Mouse (Mus musculus): ENCODE results near the gene Glcci1. TPM values are rescaled to one million over a fixed set of nuclear protein-coding genes. Genes with fewer than 3 reads are reported as not detected.

Gene Glcci1
- polyA plus RNA-seq, 2 experiments: 1.2 to 1.5 TPM

DNA sequence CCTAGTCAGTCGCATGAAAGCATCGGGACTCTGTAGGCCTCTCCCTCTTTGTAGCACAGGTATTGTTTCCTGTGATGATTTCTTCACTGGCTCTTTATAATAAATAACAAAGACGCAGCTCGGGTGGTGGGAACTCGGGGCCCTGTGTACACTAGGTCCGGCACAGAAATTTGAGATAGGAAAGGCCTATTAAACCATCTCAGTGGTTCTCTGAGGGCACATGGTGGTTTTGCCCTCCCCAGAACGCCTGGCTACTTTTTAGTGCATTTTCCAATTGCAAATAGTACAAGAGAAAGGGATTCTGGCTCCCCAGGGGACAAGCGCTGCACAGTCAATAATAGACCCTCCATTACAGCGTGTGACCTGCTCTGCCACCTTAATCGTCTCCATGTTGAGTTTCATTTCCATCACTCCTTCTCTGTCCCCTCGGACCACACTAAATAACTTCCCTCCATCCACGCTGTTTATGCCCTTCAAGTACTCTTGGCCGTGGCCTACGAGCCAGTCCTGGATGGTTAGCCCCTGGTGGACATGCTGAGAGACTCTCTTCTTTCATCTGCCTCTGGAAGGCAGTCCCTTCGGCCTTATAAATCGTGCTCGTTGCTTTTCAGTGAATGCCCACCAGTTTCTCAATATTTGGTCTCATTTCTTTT, 22.9 kb upstream of the Glcci1 start:
- Histone ChIP-seq H3K4me2 (ENCODE audit: low read depth) (peak overlapping the region; percentile 56), H3K36me3 (replicated peaks; ENCODE audit: control insufficient read depth, insufficient read depth, low read depth) (no peaks in the 10 kb centered on the region), H3K9ac (replicated peaks) (peak overlapping the region; percentile 21; the same call in 1 of the 2 replicates), H3K9me3 (ENCODE audit: control insufficient read depth, low read length) (no peaks in the 10 kb centered on the region), H3K4me3 (ENCODE audit: insufficient read depth in 1 of 2, low read depth in 2 of 2, low read length in 2 of 2) (no peak overlapping the region), H3K27ac (peak overlapping the region; percentile 69), H3K4me1 (replicated peaks; ENCODE audit: control insufficient read depth in 2 of 2, insufficient read depth in 2 of 2, low read length in 1 of 2) (peaks cover 27 to 35% of the 10 kb centered on the region in 2 experiments), H3K27me3 (ENCODE audit: control insufficient read depth, insufficient read depth, low read length) (no peaks in the 10 kb centered on the region)
- WGBS (ENCODE audit: insufficient replicate concordance): 81% methylated on average over 17 of the region's 17 CpGs
- TF ChIP-seq CTCF (IDR thresholded peaks at IDR 0.05; ENCODE audit: low read depth): no peak
- no peak for TF ChIP-seq EP300 (IDR thresholded peaks at IDR 0.05; ENCODE audit: low read depth)
- ATAC-seq (ENCODE audit: insufficient read depth): no peak
- DNase-seq (ENCODE audit: low read depth in 3 of 3, low spot score in 3 of 3): no peak

DNA sequence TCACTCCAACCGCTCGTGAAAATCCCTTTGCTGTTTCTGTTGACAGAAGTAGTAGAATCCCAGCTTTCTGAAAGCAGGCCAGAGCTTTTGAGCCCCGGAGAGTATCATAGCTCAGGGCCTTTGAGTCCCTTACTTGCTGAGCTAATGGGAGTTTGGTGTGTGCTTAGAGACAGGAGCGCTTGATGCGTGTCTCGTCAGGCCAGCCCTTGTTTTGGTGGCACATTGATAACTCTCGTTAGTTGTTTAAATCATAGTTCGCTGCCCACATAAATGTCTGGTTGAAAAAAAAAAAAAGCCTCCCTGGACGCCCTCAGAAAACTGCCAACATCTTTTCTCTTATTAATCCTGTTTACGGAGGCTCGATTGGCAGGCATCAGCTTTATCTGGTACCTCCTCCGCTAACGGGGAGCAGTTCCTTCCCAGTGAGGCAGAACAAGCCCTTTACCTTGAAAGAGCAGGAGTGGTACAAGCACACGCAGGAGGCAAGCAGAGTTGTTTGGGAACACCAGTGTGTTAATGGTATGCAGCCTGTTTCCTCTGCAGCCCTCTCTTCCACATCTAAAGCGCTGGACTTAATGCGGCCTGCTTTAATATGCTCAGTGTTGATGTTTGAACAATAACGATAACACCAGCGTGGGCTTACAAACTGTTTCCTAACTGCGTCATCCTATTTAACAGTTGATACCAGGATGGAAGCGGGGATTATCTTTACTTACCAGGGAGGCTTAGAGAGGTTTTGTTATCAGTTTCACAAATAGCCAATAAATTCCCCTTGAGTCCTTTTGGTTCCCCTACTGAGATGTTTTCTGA, 22.2 kb upstream of the Glcci1 start:
- no peaks in the 10 kb centered on the region for H3K9me3 ChIP-seq (ENCODE audit: control insufficient read depth, low read length)
- peak overlapping the region; percentile 21 for H3K9ac ChIP-seq (replicated peaks)
- 22% methylated on average over 20 of the region's 20 CpGs for WGBS (ENCODE audit: insufficient replicate concordance)
- peak overlapping the region; percentile 56 for H3K4me2 ChIP-seq (ENCODE audit: low read depth)
- no peaks in the 10 kb centered on the region for H3K27me3 ChIP-seq (ENCODE audit: control insufficient read depth, insufficient read depth, low read length)
- TF ChIP-seq CTCF (IDR thresholded peaks at IDR 0.05; ENCODE audit: low read depth) (no peak), EP300 (IDR thresholded peaks at IDR 0.05; ENCODE audit: low read depth) (peak; percentile 95)
- H3K4me1 ChIP-seq (replicated peaks; ENCODE audit: control insufficient read depth in 2 of 2, insufficient read depth in 2 of 2, low read length in 1 of 2): peaks cover 27 to 35% of the 10 kb centered on the region in 2 experiments
- H3K4me3 ChIP-seq (ENCODE audit: insufficient read depth in 1 of 2, low read depth in 2 of 2, low read length in 2 of 2): peak overlapping the region; percentile 14 to 53
- peak overlapping the region; percentile 69 for H3K27ac ChIP-seq
- ATAC-seq (ENCODE audit: insufficient read depth) (peak; percentile 87), DNase-seq (ENCODE audit: low read depth in 3 of 3, low spot score in 3 of 3) (peak; percentile 66 to 81 (median 73))
- H3K36me3 ChIP-seq (replicated peaks; ENCODE audit: control insufficient read depth, insufficient read depth, low read depth): no peaks in the 10 kb centered on the region

DNA sequence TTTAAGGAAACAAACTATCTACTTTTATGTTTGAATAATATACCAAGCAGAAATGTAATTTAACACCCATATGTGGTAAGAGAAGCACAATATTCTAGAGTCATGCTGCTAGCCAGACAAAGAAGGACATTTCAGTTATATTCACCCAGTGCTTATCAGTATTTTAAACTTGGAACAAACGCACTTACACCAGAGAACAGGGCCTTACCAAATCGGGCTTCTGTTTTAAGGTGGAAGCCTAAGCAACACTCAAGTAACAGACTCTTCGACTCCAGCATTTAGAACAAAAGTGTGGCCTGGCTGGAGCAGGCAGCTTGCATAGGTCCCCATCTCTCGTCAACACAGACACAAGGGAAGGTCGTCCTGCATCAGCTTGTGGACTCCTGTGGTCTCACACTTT, 21.2 kb upstream of the Glcci1 start:
- peak overlapping the region; percentile 56 for H3K4me2 ChIP-seq (ENCODE audit: low read depth)
- H3K27ac ChIP-seq: peak overlapping the region; percentile 69

DNA sequence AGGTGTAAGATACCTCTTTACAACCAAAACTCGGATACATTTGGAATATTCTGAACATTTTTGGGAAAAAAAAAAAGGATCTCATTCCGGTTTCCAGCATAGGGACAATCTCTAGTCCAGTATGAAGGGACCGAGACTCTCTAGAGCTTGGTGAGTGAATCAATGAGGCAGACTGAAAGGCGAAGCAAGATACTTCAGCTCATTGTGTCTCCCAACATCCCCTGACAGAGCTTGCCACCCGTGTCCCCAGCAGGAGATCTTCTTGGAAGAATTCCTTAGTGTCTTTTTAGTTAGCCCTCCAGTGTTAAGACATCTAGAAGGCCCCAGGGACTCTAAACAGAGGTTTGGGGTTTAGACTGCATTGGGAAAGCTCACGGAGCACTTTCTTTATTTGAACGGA, 20.1 kb upstream of the Glcci1 start:
- H3K27me3 ChIP-seq (ENCODE audit: control insufficient read depth, insufficient read depth, low read length): no peaks in the 10 kb centered on the region
- no peaks in the 10 kb centered on the region for H3K9me3 ChIP-seq (ENCODE audit: control insufficient read depth, low read length)
- DNase-seq (ENCODE audit: low read depth in 3 of 3, low spot score in 3 of 3): no peak
- no peaks in the 10 kb centered on the region for H3K36me3 ChIP-seq (replicated peaks; ENCODE audit: control insufficient read depth, insufficient read depth, low read depth)
- no peak for TF ChIP-seq CTCF (IDR thresholded peaks at IDR 0.05; ENCODE audit: low read depth)
- no peak for TF ChIP-seq EP300 (IDR thresholded peaks at IDR 0.05; ENCODE audit: low read depth)
- ATAC-seq (ENCODE audit: insufficient read depth): no peak
- WGBS (ENCODE audit: insufficient replicate concordance): 78% methylated on average over 7 of the region's 7 CpGs
- no peak overlapping the region for H3K27ac ChIP-seq
- H3K4me2 ChIP-seq (ENCODE audit: low read depth): no peak overlapping the region
- peaks cover 27 to 35% of the 10 kb centered on the region in 2 experiments for H3K4me1 ChIP-seq (replicated peaks; ENCODE audit: control insufficient read depth in 2 of 2, insufficient read depth in 2 of 2, low read length in 1 of 2)
- H3K4me3 ChIP-seq (ENCODE audit: insufficient read depth in 1 of 2, low read depth in 2 of 2, low read length in 2 of 2): no peak overlapping the region
- H3K9ac ChIP-seq (replicated peaks): no peak overlapping the region

More for the DNA sequence above, 21.2 kb upstream of the Glcci1 start:
- H3K27me3 ChIP-seq (ENCODE audit: control insufficient read depth, insufficient read depth, low read length): no peaks in the 10 kb centered on the region
- ATAC-seq (ENCODE audit: insufficient read depth): no peak
- H3K9me3 ChIP-seq (ENCODE audit: control insufficient read depth, low read length): no peaks in the 10 kb centered on the region
- H3K36me3 ChIP-seq (replicated peaks; ENCODE audit: control insufficient read depth, insufficient read depth, low read depth): no peaks in the 10 kb centered on the region
- TF ChIP-seq CTCF (IDR thresholded peaks at IDR 0.05; ENCODE audit: low read depth): no peak
- TF ChIP-seq EP300 (IDR thresholded peaks at IDR 0.05; ENCODE audit: low read depth): no peak
- H3K4me3 ChIP-seq (ENCODE audit: insufficient read depth in 1 of 2, low read depth in 2 of 2, low read length in 2 of 2): no peak overlapping the region
- no peak for DNase-seq (ENCODE audit: low read depth in 3 of 3, low spot score in 3 of 3)
- peaks cover 27 to 35% of the 10 kb centered on the region in 2 experiments for H3K4me1 ChIP-seq (replicated peaks; ENCODE audit: control insufficient read depth in 2 of 2, insufficient read depth in 2 of 2, low read length in 1 of 2)
- no peak overlapping the region; the same call in 1 of the 2 replicates for H3K9ac ChIP-seq (replicated peaks)
- 22% methylated on average over 5 of the region's 5 CpGs for WGBS (ENCODE audit: insufficient replicate concordance)
